Mouse (Mus musculus) cerebellum, adult 2 months (tissue): Measurements from ENCODE around the gene Zfp771.

Source experiments
- CTCF ChIP-seq: fragments of 200-500 bp; IDR thresholded peaks from 2 replicates; pipeline ENCODE4 v1.5.1; 2011; ENCODE audit warnings: low read depth, mild to moderate bottlenecking, control low read depth, low read length, moderate library complexity, borderline replicate concordance; ENCODE audit not compliant: insufficient read depth
- POLR2A ChIP-seq: fragments of 200-500 bp; IDR thresholded peaks from 2 replicates; pipeline ENCODE4 v1.6.1; 2011; ENCODE audit warnings: low read length, control low read depth, borderline replicate concordance; ENCODE audit not compliant: insufficient read depth

- TF ChIP-seq CTCF (no peak), POLR2A (peak; percentile 66)
Observed at GRCm38 (mm10) chr7:127232622-127233367, 11.3 kb upstream of the Zfp771 start, which contains the start of the genes Zfp553 and Sept1.
